Mouse (Mus musculus) thymus, adult 18-20 months (tissue): Measurements from ENCODE around the gene Krt14.

Experiments
- DNase-seq, 2 experiments: peaks; one replicate each; pipeline ENCODE4 v3.0.0; 2022; ENCODE audit warnings: mixed read lengths in 2 of 2

The Krt14 gene

DNA sequence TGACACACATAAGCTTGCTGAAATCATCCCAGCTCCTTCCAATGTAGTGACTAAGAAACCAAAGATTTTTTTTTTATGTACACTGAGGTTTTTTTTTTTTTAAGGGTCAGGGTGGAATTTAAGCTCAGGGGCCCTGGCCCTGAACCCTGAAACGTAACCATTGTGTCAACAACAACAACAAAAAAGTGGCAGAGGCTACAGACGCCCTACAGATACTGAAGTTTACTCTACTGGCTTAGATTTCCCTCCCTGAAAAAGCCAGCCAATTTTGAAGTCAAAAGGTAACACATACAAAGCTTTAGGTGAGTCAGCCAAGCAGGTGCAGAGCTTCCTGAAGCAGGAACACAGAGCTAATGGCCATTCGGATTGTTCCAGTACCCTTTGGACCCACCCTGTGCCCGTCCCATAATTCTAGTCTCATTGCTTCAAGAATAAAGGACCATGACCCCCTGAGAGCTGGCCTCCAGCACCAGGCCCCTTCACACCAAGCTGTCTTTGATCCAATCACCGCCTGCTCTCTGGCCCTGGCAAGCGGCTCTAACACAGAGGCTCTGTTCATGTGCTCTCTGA is 49.4 kb downstream of the Krt14 start:
- DNase-seq = no peak

DNA sequence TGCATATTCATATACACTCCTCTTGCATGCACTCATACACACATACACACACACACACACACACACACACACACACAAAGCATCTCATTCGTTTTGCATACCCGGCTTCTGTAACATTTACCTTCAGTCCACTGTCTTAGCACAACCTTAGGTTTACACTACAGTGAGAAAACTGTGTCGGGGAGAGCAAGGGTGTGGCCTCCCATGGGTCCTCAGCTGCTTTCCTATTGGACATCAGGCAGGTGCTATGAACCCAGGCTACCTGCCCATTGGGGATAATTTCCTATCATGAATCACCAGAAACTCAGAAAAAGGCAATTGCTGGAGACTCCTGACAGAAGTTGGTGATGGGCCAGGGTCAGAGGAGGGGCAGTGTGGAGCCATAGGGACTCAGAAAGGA is 50.0 kb downstream of the Krt14 start:
- no peak for DNase-seq

DNA sequence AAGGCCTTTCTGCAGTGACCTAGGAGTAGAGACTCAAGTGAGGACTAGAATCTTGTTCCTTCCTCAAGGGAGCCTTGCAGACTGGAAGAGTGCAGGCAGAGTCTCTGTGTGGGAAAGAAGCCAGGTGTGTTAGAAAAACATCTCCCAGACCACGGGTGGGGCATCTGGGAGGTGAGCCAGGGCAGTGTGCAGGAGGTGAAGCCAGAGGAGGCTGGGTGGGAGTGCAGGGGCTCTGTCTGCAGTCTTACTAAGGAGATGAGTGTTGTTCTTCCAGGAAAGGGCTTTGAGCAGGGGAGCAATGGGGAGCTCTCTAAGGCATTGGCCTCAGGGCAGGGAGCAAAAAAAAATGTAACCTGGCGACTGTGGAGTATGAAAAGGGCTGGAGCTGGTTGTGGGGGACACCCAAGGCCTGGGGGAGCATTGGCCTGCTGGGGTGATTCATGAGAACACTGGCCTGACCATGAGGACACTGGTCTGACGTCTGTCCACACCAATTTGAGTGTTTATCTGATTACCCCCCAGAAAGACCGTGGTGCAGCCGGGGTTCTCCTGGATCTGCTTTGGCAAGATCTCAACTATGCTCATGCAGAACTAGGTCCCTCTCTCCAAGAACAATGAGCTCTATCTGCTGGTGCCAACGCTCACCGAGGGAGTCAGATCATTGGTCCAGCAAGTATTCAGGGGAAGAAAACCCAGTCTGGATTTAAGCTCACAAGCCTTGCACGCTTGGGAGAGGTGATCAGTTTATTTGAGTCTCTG is 51.7 kb downstream of the Krt14 start:
- no peak for DNase-seq
